Mouse (Mus musculus) testis, adult 2 months (tissue): ENCODE measurements around the gene Dlgap1.

ENCODE experiments used
- CTCF ChIP-seq: fragments of 200-500 bp; IDR thresholded peaks from 2 replicates; pipeline ENCODE4 v1.5.1; 2012; ENCODE audit warnings: low read depth, mild to moderate bottlenecking, inconsistent platforms, low read length, moderate library complexity; ENCODE audit not compliant: control insufficient read depth, insufficient read depth, insufficient replicate concordance
- POLR2A ChIP-seq: fragments of 200-500 bp; IDR thresholded peaks from 2 replicates; pipeline ENCODE4 v1.6.1; 2012; ENCODE audit warnings: low read depth, mild to moderate bottlenecking, inconsistent platforms, low read length, moderate library complexity; ENCODE audit not compliant: control insufficient read depth

DNA sequence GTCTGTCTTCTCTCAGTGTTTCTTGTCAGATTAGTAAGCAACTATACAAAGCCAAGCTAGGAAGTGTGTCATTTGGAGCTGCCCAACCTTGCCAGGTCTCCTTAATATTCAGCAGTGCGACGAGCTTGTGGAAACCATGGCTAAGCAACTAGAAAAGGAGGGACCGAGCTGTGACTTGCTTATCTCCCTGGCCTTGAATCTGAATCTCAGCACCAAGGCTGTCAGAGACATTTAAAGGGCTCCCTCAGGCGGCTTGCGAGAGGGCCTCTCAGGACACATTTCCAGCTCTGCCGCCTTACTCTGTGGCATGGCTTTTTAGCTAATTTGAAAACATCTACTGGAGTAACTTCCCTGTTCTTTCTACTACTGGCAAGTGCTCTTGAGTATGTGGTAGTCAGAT lies 5.1 kb downstream of the Dlgap1 start:
- TF ChIP-seq POLR2A (no peak), CTCF (no peak)
